Mouse (Mus musculus): ENCODE results near the gene Cdc42ep2. TPM values are rescaled to one million over a fixed set of nuclear protein-coding genes. Genes with fewer than 3 reads are reported as not detected.
A peak's percentile ranks its signal among the peaks of the same experiment; 100 is the strongest.

The Cdc42ep2 gene
- 13.4 and 15.5 TPM in 2 replicates for polyA plus RNA-seq (2015; fragmentation: Nextera tagmentation; extraction: Ambion mirVana)

DNA sequence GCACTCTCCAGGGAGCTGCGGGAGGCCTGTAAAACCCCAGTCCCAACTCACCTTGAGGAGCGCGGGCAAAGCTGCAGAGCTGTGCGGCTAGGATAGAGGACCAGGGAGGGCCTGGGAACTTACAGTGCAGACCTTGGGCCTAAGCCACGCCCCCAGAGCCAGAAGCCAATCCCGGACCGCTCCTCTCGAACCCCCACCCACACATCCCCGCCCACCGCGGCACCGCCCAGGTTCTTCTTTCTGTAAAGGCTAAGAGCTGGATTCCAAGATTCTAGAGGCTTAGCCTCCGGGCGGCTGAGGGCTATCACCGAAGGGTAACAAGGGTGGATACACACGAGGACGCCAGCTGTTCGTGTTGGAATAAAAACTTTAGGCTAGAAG lies at the start of gene Cdc42ep2:
Gene Cdc42ep2, minus strand, starts transcription at position 104 of the 381 bp plus-strand sequence.
- H3K9me3 ChIP-seq (replicated peaks) = no peaks in the 10 kb centered on the region
- under 1% methylated on average over 18 of the region's 18 CpGs for WGBS
- peak; percentile 93 for ATAC-seq (replicated peaks; ENCODE audit: low FRiP score)

DNA sequence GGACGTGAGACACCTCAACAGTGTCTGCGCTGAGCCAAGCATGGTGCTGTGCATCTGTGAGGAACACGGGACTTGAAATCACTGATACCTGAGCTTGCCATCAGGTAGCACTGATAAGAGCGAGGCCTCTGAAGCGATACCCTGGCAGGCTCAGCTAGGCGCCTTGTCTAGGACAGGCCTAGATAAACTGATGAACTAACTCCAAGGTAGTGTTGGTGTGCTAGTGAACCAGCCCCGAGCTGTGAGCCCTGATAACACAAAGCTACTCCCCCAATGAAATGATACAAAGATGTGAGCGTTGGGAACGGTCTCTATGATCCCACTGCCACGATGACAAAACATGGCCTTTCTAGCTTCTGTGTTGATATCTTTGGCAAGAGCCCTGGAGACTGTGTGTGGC lies 43.0 kb upstream of the Cdc42ep2 start:
- Histone ChIP-seq H3K9me3 (replicated peaks) (no peaks in the 10 kb centered on the region), H3K4me3 (replicated peaks) (no peak overlapping the region), H3K27me3 (no peaks in the 10 kb centered on the region), H3K36me3 (no peaks in the 10 kb centered on the region), H3K27ac (no peak overlapping the region), H3K9ac (no peak overlapping the region), H3K4me2 (no peak overlapping the region), H3K4me1 (peaks cover 18% of the 10 kb centered on the region)
- WGBS = 87% methylated on average over 10 of the region's 10 CpGs
- ATAC-seq (replicated peaks; ENCODE audit: low FRiP score) = no peak

More for the DNA sequence above, at the start of gene Cdc42ep2:
- Histone ChIP-seq H3K4me3 (replicated peaks) (peak within 1 kb of the TSS; percentile 53), H3K27ac (peak within 1 kb of the TSS; percentile 87), H3K4me1 (peaks cover 68% of the 10 kb centered on the region), H3K9ac (peak within 1 kb of the TSS; percentile 52), H3K36me3 (peaks cover 14% of the 10 kb centered on the region; the same call in 1 of the 2 replicates), H3K4me2 (peak within 1 kb of the TSS; percentile 74), H3K27me3 (peaks cover 4% of the 10 kb centered on the region; the same call in 1 of the 2 replicates)

DNA sequence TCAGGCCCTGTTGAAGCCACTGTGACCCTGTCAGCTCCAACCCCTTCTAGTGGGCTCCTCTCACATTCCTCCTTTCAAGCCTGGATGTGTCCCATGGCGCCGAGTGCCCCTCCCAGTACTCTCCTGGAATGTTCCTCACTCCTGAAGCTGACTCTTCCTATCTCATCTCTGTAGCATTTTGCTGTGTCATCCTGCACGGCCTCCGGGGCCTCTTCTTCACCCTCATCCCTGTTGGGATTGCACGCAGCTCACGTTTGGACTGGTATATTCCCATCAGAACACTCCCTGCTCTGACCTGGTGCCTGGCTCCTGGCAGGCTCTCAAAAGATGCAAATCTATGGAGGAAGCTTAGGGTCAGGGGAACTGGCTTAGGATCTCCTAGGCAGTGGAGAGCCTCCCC lies 42.2 kb upstream of the Cdc42ep2 start:
- Histone ChIP-seq H3K36me3 (no peaks in the 10 kb centered on the region), H3K4me3 (replicated peaks) (no peak overlapping the region), H3K27me3 (no peaks in the 10 kb centered on the region), H3K4me1 (peaks cover 25% of the 10 kb centered on the region), H3K27ac (no peak overlapping the region), H3K9me3 (replicated peaks) (no peaks in the 10 kb centered on the region), H3K9ac (no peak overlapping the region), H3K4me2 (no peak overlapping the region)
- 76% methylated on average over 6 of the region's 6 CpGs for WGBS
- no peak for ATAC-seq (replicated peaks; ENCODE audit: low FRiP score)

DNA sequence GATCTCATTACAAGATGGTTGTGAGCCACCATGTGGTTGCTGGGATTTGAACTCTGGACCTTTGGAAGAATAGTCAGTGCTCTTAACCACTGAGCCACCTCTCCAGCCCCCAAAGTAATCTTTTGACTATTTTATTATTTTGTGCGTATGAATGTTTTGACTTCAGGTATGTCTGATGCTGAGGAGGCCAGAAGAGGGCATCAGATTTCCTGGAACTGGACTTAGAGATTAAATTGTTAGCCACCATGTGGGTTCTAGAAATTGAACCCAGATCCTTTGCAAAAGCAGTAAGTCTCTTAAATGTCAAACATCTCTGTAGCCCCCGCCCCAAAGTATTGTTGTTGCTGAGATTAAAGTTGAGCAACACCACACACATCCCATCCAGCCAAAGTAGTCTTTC lies 41.3 kb upstream of the Cdc42ep2 start:
- no peak overlapping the region for H3K27ac ChIP-seq
- no peak overlapping the region for H3K4me3 ChIP-seq (replicated peaks)
- H3K36me3 ChIP-seq = peaks cover 4% of the 10 kb centered on the region
- no peak overlapping the region for H3K9ac ChIP-seq
- no peaks in the 10 kb centered on the region for H3K9me3 ChIP-seq (replicated peaks)
- 85% methylated on average over 2 of the region's 2 CpGs for WGBS
- ATAC-seq (replicated peaks; ENCODE audit: low FRiP score) = no peak
- no peaks in the 10 kb centered on the region for H3K27me3 ChIP-seq
- H3K4me2 ChIP-seq = no peak overlapping the region
- peaks cover 33% of the 10 kb centered on the region for H3K4me1 ChIP-seq

DNA sequence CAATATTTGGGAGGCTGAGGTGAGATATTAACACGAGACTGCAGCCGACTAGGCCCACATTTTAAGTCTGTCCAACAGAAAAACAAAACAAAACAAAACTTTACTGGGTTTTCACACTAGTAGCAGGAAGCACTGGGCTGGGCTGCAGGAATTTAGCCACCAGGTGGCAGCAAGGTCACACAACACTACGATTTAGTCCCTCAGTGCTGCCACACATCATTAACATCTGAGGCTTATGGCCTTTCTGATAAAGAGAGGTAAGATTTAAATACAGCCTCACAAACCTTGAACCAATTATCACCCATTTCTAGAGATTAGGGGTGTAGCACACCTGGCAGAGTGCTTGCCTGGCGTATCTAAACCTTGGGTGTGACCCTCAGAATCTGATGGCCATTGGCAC lies 40.7 kb upstream of the Cdc42ep2 start:
- no peak overlapping the region for H3K4me2 ChIP-seq

DNA sequence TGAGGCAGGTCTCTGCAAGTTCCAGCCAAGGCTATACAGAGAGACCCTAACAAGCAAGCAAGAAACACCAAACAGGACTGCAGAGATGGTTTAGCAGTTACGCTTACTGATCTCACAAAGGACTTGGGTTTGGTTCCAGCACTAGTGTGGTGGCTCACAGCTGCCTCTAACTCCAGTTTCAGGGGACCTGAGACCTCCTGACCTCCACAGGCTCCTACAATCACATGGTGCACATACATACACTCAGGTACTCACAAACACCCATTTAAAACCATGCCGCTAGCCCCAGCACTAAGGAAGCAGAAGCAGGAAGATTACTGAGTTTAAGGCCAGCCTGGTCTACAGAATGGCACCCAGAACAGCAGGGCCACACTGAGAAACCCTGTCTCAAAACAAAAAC lies 40.2 kb upstream of the Cdc42ep2 start:
- Histone ChIP-seq H3K27me3 (no peaks in the 10 kb centered on the region), H3K4me2 (peak overlapping the region; percentile 78), H3K36me3 (peaks cover 14% of the 10 kb centered on the region), H3K4me3 (replicated peaks) (peak overlapping the region; percentile 62), H3K27ac (peak overlapping the region; percentile 72), H3K9ac (peak overlapping the region; percentile 64; the same call in 1 of the 2 replicates), H3K4me1 (peaks cover 34% of the 10 kb centered on the region), H3K9me3 (replicated peaks) (no peaks in the 10 kb centered on the region)
- WGBS = 84% methylated on average over 2 of the region's 2 CpGs
- ATAC-seq (replicated peaks; ENCODE audit: low FRiP score) = no peak

More for the DNA sequence above, 40.7 kb upstream of the Cdc42ep2 start:
- H3K27ac ChIP-seq = no peak overlapping the region
- no peak overlapping the region for H3K4me3 ChIP-seq (replicated peaks)
- H3K27me3 ChIP-seq = no peaks in the 10 kb centered on the region
- no peaks in the 10 kb centered on the region for H3K9me3 ChIP-seq (replicated peaks)
- no peak overlapping the region for H3K9ac ChIP-seq
- no peak for ATAC-seq (replicated peaks; ENCODE audit: low FRiP score)
- peaks cover 10% of the 10 kb centered on the region for H3K36me3 ChIP-seq
- peaks cover 34% of the 10 kb centered on the region for H3K4me1 ChIP-seq
- 10% methylated on average over 4 of the region's 4 CpGs for WGBS

DNA sequence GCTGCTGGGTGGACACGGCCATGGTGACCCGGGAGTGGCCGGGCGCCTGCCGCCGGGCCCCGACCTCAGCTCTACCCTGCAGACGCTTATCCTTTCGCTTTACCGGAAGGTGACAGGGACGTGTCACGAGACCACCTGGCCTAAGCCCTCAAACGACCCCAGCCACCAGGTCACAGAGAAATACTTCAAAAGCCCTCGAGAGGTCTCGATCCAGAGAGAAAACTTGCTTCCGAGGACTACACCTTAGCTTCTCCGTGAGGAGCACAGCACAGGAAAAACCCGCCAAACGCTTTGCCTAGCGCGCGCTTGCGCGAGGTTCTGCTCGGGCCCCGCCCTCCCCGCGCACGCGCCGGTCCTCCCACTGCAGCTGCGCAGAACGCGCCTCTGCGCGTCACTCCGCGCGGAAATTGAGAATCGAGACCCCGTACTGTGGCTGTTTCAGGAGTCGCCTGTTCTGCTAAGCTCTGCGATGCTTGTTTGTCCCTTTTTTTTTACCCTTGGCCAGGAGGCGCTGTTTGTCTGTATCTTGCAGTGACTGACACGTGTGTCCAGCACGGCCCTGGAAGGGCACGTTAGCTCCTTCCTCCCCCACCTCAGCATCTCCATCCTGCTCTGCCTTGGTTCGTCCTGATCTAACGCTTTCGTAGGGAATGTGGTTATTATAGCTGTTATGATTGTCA lies 39.4 kb upstream of the Cdc42ep2 start, which contains the start of gene Pola2:
Gene Pola2, minus strand, starts transcription at position 320 of the 680 bp plus-strand sequence.
- Histone ChIP-seq H3K4me3 (replicated peaks) (peak within 1 kb of the TSS; percentile 62), H3K9ac (peak within 1 kb of the TSS; percentile 64), H3K27ac (peak within 1 kb of the TSS; percentile 72), H3K4me1 (peaks cover 34% of the 10 kb centered on the region), H3K27me3 (no peaks in the 10 kb centered on the region), H3K4me2 (peak within 1 kb of the TSS; percentile 78), H3K9me3 (replicated peaks) (no peaks in the 10 kb centered on the region), H3K36me3 (peaks cover 22% of the 10 kb centered on the region)
- ATAC-seq (replicated peaks; ENCODE audit: low FRiP score) = peak; percentile 82
- WGBS = under 1% methylated on average over 50 of the region's 50 CpGs

DNA sequence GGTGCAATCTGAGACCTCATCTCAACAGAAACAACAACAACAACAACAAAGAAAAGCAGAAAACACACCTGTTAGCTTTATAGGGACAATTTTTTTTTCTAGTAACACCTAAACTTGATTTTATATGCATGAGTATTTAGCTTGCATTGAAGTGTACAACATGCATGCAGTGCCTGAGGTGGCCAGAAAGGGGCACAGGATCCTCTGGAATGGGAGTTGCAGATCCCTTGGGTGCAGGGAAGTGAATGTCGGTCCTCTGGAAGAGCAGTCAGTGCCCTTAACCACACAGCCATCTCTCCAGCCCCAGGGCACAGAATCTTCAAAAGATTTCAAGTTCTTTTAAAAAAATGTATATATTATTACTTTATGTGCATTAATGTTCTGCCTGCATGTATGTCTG lies 38.0 kb upstream of the Cdc42ep2 start:
- Histone ChIP-seq H3K9ac (peak overlapping the region; percentile 64), H3K4me2 (peak overlapping the region; percentile 78), H3K9me3 (replicated peaks) (no peaks in the 10 kb centered on the region), H3K27me3 (no peaks in the 10 kb centered on the region), H3K27ac (no peak overlapping the region), H3K4me3 (replicated peaks) (peak overlapping the region; percentile 62), H3K4me1 (peaks cover 34% of the 10 kb centered on the region), H3K36me3 (peaks cover 35% of the 10 kb centered on the region)
- ATAC-seq (replicated peaks; ENCODE audit: low FRiP score) = no peak
- WGBS = 18% methylated on average over 1 of the region's 1 CpGs

DNA sequence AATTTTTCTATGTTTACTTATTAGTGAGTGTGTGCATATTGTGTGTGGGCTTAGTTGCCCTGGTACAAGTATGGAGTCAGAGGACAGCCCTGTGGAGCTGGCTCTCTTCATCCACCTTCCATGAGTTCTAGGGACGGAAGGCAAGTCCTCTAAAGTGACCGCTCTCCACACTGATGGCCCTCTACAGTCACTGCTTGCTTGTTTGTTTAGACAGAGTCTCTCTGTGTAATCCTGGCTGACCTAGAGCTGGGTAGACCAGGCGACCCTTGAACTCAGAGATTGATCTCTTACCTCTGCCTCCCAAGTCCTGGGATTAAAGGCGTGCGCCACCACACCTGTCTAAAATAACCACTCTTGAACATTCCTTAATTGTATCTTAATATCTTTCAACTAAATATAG lies 32.8 kb upstream of the Cdc42ep2 start:
- Histone ChIP-seq H3K4me3 (replicated peaks) (no peak overlapping the region), H3K4me1 (peaks cover 59% of the 10 kb centered on the region), H3K9ac (no peak overlapping the region), H3K36me3 (peaks cover 58% of the 10 kb centered on the region), H3K9me3 (replicated peaks) (no peaks in the 10 kb centered on the region), H3K4me2 (no peak overlapping the region), H3K27me3 (no peaks in the 10 kb centered on the region), H3K27ac (0 out of 2 replicates have a peak overlapping the region, but pooled peaks have one; percentile 29)
- 86% methylated on average over 5 of the region's 5 CpGs for WGBS
- ATAC-seq (replicated peaks; ENCODE audit: low FRiP score) = no peak

DNA sequence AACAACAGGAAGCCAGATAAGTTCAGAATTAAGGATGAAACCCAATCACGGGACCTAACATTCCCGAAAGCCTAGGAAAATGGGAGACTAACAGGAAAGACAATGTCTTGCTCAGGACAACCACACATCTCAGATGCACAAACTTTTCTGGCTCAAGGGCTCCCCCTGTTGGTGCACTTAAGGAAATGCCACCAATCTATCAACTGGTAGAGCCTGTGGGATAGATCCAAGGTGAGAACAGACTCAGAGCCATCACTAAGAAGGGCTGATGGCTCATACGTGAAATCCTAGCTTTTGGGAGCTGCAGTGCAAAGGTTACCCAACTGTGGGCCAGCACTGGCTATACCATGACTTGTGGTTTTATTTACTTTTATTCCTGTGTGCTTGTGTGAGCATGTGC lies 32.1 kb upstream of the Cdc42ep2 start:
- Histone ChIP-seq H3K4me2 (peak overlapping the region; percentile 48; the same call in 1 of the 2 replicates), H3K27me3 (no peaks in the 10 kb centered on the region), H3K4me1 (peaks cover 61% of the 10 kb centered on the region), H3K27ac (peak overlapping the region; percentile 87), H3K9me3 (replicated peaks) (no peaks in the 10 kb centered on the region), H3K36me3 (peaks cover 61% of the 10 kb centered on the region), H3K4me3 (replicated peaks) (peak overlapping the region; percentile 22; the same call in 1 of the 2 replicates), H3K9ac (no peak overlapping the region)
- 13% methylated on average over 3 of the region's 3 CpGs for WGBS
- ATAC-seq (replicated peaks; ENCODE audit: low FRiP score) = peak; percentile 34; the same call in 1 of the 2 replicates

DNA sequence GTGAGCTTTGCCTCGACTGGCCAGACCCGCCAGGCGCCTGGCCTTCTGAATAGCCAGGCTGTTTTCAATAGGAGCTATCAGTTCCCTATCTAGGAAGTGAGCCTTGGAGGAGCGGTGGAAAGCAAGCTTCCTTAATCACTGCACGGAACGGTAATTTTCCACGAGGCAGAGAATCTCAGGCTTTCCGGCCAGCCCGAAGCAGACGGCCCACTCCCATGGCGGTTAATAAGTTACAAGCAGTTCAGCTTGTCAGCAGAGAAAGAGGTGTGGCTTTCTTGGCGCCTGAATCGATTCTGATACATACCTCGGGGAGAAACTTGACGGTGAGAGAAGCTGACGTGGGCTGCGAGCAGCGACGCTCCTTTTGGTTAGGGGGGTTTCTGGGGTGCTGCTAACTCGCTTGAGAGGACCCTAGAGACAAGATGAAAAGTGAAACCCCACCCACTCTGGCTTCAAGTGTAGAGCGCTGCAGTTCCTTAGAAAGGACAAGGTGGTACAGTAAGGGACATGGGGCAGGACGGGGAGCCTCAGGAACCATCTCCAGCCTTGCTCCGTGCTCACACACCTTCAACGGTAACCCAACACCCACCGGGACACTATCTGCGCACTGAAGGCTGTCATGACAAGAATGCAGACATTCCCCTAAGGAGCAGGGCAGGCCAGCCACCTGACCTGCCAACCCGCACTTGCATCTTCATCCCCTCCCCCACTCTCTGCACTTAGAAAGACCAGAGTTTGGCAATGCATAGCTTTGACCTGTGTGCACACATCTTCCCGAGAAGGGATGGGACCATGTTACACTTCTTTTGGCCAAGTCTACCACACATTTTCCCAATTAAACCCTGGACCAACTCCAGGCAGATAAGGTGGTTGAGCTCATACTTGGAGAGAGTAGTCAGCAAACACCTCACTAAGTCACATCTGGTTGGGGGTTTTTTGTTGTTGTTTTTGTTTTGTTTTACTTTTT lies 31.4 kb upstream of the Cdc42ep2 start:
- Histone ChIP-seq H3K4me1 (peaks cover 57% of the 10 kb centered on the region), H3K27me3 (no peaks in the 10 kb centered on the region), H3K27ac (peak overlapping the region; percentile 87), H3K36me3 (peaks cover 65% of the 10 kb centered on the region), H3K4me2 (peak overlapping the region; percentile 48), H3K9ac (no peak overlapping the region), H3K4me3 (replicated peaks) (peak overlapping the region; percentile 22), H3K9me3 (replicated peaks) (no peaks in the 10 kb centered on the region)
- 51% methylated on average over 28 of the region's 28 CpGs for WGBS
- ATAC-seq (replicated peaks; ENCODE audit: low FRiP score) = peak; percentile 57

DNA sequence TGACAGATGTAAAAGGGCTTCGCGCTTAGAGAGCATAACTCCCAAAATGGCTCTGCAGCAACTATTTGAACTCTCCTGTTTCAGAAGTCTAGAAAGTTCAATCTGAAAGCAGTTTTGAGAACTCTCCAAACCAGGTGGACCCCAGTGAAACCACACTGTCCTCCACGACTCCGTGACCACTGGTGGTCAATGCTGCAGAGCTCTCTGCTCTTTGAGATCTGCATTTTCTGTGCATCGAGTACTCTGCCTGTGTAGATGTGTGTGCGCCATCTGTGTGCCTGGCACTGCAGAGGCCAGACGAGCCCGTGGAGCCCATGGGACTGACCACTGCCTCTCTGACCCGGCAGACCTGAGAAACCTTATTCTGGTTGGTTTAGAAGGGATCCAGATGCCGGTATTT lies 30.3 kb upstream of the Cdc42ep2 start:
- H3K4me3 ChIP-seq (replicated peaks) = no peak overlapping the region
- peaks cover 66% of the 10 kb centered on the region for H3K36me3 ChIP-seq
- H3K4me2 ChIP-seq = 0 out of 2 replicates have a peak overlapping the region, but pooled peaks have one; percentile 48
- no peak overlapping the region for H3K9ac ChIP-seq
- 65% methylated on average over 10 of the region's 10 CpGs for WGBS
- peak overlapping the region; percentile 87 for H3K27ac ChIP-seq
- no peaks in the 10 kb centered on the region for H3K27me3 ChIP-seq
- peaks cover 58% of the 10 kb centered on the region for H3K4me1 ChIP-seq
- no peak for ATAC-seq (replicated peaks; ENCODE audit: low FRiP score)
- H3K9me3 ChIP-seq (replicated peaks) = no peaks in the 10 kb centered on the region
